Mouse (Mus musculus) limb, embryonic 14.5 days (tissue): ENCODE data around the gene Zfp52. TPM values are rescaled to one million over a fixed set of nuclear protein-coding genes. Genes with fewer than 3 reads are reported as not detected.

Experiments
- ATAC-seq: fragments of 200-750 bp; cut with Nextera tagmentation; 2 replicates; pipeline ENCODE4 v1.8.0; 2017; ENCODE audit warnings: low read depth, moderate number of reproducible peaks, moderate TSS enrichment; ENCODE audit not compliant: low FRiP score
- DNase-seq: peaks from one replicate; pipeline ENCODE4 v3.0.0-alpha.2; 2015; ENCODE audit warnings: low spot score
- H3K27ac ChIP-seq: fragments of 300-500 bp; sonication (generic); replicated peaks from 2 replicates; pipeline ENCODE4 v1.5.1; 2014; ENCODE audit warnings: low read depth, mild to moderate bottlenecking, low read length, moderate library complexity, mixed read lengths
- H3K27me3 ChIP-seq: fragments of 300-500 bp; sonication (generic); 2 replicates; pipeline ENCODE4 v1.6.1; 2014; ENCODE audit warnings: low read length, mixed read lengths; ENCODE audit not compliant: control insufficient read depth, insufficient read depth
- H3K36me3 ChIP-seq: fragments of 300-500 bp; sonication (generic); 2 replicates; pipeline ENCODE4 v1.6.1; 2014; ENCODE audit warnings: mild to moderate bottlenecking, low read length, moderate library complexity, mixed read lengths; ENCODE audit not compliant: control insufficient read depth, insufficient read depth
- H3K4me1 ChIP-seq: fragments of 300-500 bp; sonication (generic); 2 replicates; pipeline ENCODE4 v1.6.1; 2014; ENCODE audit warnings: antibody characterized with exemption, low read length, mixed read lengths; ENCODE audit not compliant: control insufficient read depth, insufficient read depth
- H3K4me2 ChIP-seq: fragments of 300-500 bp; sonication (generic); replicated peaks from 2 replicates; pipeline ENCODE4 v1.6.1; 2014; ENCODE audit warnings: low read depth, mild to moderate bottlenecking, low read length, moderate library complexity; ENCODE audit not compliant: severe bottlenecking
- H3K4me3 ChIP-seq: fragments of 300-500 bp; sonication (generic); replicated peaks from 2 replicates; pipeline ENCODE4 v1.5.1; 2014; ENCODE audit warnings: low read length
- H3K9ac ChIP-seq: fragments of 300-500 bp; sonication (generic); 2 replicates; pipeline ENCODE4 v1.6.1; 2014; ENCODE audit warnings: mild to moderate bottlenecking, low read depth, low read length, moderate library complexity; ENCODE audit not compliant: severe bottlenecking
- H3K9me3 ChIP-seq: fragments of 300-500 bp; sonication (generic); 2 replicates; pipeline ENCODE4 v1.6.1; 2016; ENCODE audit warnings: low read length; ENCODE audit not compliant: control insufficient read depth
- POLR2A ChIP-seq: fragments of 200-500 bp; IDR thresholded peaks from 2 replicates; pipeline ENCODE4 v1.8.0; 2012; ENCODE audit warnings: inconsistent platforms, mild to moderate bottlenecking, moderate library complexity, borderline replicate concordance; ENCODE audit not compliant: insufficient read depth, insufficient read length; ENCODE audit errors: extremely low read depth
- WGBS: fragments of 180-500 bp; shearing (Covaris S2); extraction: QIAGEN DNeasy Blood & Tissue Kit; methylation state at CpG from one replicate; pipeline ENCODE4 v1.1.7; 2014; 5-methylcytosine and 5-hydroxymethylcytosine counted together
- polyA plus RNA-seq, 2 experiments: library from polyadenylated mRNA; depleted of rRNA in 1 of 2; stranded (reverse) in 1 of 2; unstranded in 1 of 2; fragments of >200 nt; fragmentation: Nextera tagmentation in 1 of 2; extraction: Ambion mirVana in 1 of 2; gene quantifications; 2 replicates each; pipeline versions ENCODE4 v1.2.1 to v1.2.3; 2012 to 2014

Zfp52 gene
- 2.1 and 2.6 TPM in 2 replicates for polyA plus RNA-seq (2012; rRNA removed)
- 3.3 and 4.2 TPM in 2 replicates for polyA plus RNA-seq (2014; fragmentation: Nextera tagmentation; extraction: Ambion mirVana)

GRCm38 (mm10) chr17:21535096-21536001 lies at the start of gene Zfp52:
Gene Zfp52 (plus strand): TSS chr17:21535539.
- peaks cover 14% of the 10 kb centered on the region; the same call in 1 of the 2 replicates for H3K4me1 ChIP-seq
- H3K9ac ChIP-seq, result peak within 1 kb of the TSS; percentile 61
- peak within 1 kb of the TSS; percentile 46; the same call in 1 of the 2 replicates for H3K27ac ChIP-seq
- ATAC-seq (peak; percentile 51), DNase-seq (peak; percentile 50)
- peak within 1 kb of the TSS; percentile 56 for H3K4me3 ChIP-seq
- H3K36me3 ChIP-seq, result no peaks in the 10 kb centered on the region
- H3K4me2 ChIP-seq, result peak within 1 kb of the TSS; percentile 64
- H3K27me3 ChIP-seq, result no peaks in the 10 kb centered on the region
- WGBS, result 2% methylated on average over 21 of the region's 21 CpGs
- H3K9me3 ChIP-seq, result no peaks in the 10 kb centered on the region
- TF ChIP-seq POLR2A, result peak; percentile 22; the same call in 1 of the 2 replicates

GRCm38 (mm10) chr17:21488760-21489499 lies 46.4 kb upstream of the Zfp52 start, which contains the start of gene Zfp53:
Gene Zfp53 (plus strand): TSS chr17:21488998.
- peak within 1 kb of the TSS; percentile 69 for H3K9ac ChIP-seq
- peak; percentile 100 for ATAC-seq
- H3K27ac ChIP-seq, result 0 out of 2 replicates have a peak within 1 kb of the TSS, but pooled peaks have one; percentile 52
- TF ChIP-seq POLR2A, result peak; percentile 14; the same call in 1 of the 2 replicates
- H3K4me3 ChIP-seq, result peak within 1 kb of the TSS; percentile 71
- H3K36me3 ChIP-seq, result peaks cover 6% of the 10 kb centered on the region; the same call in 1 of the 2 replicates
- H3K4me1 ChIP-seq, result peaks cover 3% of the 10 kb centered on the region; the same call in 1 of the 2 replicates
- no peaks in the 10 kb centered on the region for H3K9me3 ChIP-seq
- peak within 1 kb of the TSS; percentile 57 for H3K4me2 ChIP-seq
- H3K27me3 ChIP-seq, result no peaks in the 10 kb centered on the region
- DNase-seq, result peak; percentile 84
- WGBS, result under 1% methylated on average over 34 of the region's 34 CpGs

- Histone ChIP-seq H3K9me3 (no peaks in the 10 kb centered on the region), H3K27ac (no peak overlapping the region), H3K4me1 (peaks cover 3% of the 10 kb centered on the region; the same call in 1 of the 2 replicates), H3K4me2 (peak overlapping the region; percentile 57), H3K9ac (peak overlapping the region; percentile 69), H3K4me3 (peak overlapping the region; percentile 71), H3K36me3 (peaks cover 6% of the 10 kb centered on the region), H3K27me3 (no peaks in the 10 kb centered on the region)
- ATAC-seq, result no peak
- DNase-seq, result no peak
- 23% methylated on average over 8 of the region's 8 CpGs for WGBS
- no peak for TF ChIP-seq POLR2A
Observed at GRCm38 (mm10) chr17:21489500-21490001, 45.8 kb upstream of the Zfp52 start.

- Histone ChIP-seq H3K36me3 (peaks cover 9% of the 10 kb centered on the region; the same call in 1 of the 2 replicates), H3K27ac (no peak overlapping the region), H3K4me3 (no peak overlapping the region), H3K9me3 (no peaks in the 10 kb centered on the region), H3K27me3 (no peaks in the 10 kb centered on the region), H3K4me1 (no peaks in the 10 kb centered on the region), H3K9ac (no peak overlapping the region), H3K4me2 (no peak overlapping the region)
- WGBS, result 65% methylated on average over 1 of the region's 1 CpGs
- no peak for TF ChIP-seq POLR2A
- DNase-seq, result no peak
- no peak for ATAC-seq
Observed at GRCm38 (mm10) chr17:21501365-21501764, 34.0 kb upstream of the Zfp52 start.
